Mouse (Mus musculus) kidney, adult 11 months (tissue): Measurements from ENCODE around the gene Cep63.

Experiments
- DNase-seq: peaks from one replicate; pipeline ENCODE4 v3.0.0; 2022

Gene Cep63

GRCm38 (mm10) chr9:102549211-102549610 lies 77.1 kb downstream of the Cep63 start:
- DNase-seq: no peak

DNA sequence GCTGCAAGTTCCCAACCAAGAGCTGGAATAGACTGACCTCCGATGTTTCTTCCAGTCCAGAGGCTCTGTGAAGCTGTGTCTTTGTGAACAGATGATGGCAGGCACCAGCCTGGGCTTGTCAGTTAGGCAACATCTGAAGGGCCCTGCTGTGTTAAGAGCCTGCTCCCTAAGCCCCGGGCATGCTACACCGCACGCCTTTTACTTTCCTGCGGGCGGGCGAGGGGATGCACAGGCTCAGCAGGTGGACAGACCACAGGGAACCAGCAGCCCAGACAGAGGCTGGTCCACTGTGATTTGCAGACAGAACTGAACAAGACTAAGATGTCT lies 79.3 kb downstream of the Cep63 start:
- no peak for DNase-seq

DNA sequence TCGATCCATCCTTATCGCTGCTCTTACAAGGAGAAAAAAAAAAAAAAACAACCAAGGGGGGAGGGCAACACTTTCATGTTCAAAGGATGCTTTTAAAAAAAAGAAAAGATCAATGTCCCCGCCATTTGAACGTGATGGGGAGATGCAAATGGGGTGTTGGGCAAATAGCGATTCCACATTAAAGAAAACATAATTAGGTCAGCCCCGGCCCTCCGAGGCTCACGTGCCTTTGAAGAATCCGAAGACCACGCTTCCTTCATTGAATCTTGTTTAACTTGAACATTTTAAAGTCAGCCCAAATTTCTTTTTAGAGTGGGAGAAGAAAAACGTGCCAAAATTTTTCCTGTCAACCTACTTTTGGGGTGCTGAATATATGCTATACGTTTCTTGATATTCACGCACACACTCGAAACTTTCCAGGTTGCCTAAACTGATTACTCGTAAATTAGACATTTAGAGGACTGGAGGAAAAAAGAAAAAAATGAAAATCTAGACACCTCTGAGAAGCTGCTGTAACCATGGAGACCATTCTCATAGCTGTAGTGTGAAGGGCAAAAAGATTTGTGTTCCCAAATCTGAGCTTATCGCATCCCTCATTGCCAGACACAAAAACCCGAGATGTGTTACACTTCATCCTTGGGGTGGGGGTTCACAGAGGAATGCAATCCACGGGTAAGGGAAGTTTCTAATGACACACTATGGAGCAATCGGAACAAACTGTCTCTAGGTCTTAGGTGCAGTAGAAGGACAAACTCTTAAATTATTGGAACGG lies 79.9 kb downstream of the Cep63 start:
- DNase-seq: no peak

DNA sequence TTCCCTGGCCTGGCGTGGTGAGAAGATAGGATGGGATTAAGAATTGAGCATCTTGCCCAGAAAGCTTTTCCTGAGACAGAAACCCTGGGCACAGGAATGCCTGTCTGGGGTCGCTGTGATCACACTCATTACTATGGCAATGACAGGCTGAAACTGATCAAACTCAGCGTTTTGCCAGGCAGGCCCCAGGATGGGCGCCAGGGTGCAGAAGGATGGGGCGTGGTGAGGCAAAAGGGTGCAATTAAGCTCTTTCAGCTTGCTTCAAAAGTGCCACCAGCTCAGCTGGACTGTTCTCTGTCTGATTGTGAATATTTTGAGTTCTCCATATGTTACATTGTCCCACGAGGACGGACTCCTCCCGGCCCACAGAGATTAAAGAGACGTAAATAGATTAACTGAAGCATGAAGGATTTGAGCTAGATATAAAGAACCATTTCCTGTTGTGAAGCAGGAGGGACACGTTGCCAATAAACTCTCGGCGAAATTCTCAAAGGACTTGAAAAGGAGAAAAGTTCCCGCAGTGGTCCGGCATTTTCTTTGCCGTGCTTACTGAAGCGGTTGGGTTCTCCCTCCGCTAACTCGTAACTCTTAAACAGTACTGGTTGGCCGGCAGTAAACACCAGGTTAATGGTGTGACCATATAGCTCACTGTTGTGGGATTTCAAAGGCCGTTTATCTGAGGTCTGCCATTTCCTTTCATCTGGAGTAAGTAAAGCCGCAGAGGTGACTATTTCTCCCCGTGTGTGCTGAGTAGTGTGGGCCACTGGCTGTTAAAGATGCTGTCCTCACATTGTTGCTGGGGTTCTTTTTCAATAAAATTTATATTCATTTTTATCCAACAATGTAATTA lies 80.7 kb downstream of the Cep63 start:
- no peak for DNase-seq

DNA sequence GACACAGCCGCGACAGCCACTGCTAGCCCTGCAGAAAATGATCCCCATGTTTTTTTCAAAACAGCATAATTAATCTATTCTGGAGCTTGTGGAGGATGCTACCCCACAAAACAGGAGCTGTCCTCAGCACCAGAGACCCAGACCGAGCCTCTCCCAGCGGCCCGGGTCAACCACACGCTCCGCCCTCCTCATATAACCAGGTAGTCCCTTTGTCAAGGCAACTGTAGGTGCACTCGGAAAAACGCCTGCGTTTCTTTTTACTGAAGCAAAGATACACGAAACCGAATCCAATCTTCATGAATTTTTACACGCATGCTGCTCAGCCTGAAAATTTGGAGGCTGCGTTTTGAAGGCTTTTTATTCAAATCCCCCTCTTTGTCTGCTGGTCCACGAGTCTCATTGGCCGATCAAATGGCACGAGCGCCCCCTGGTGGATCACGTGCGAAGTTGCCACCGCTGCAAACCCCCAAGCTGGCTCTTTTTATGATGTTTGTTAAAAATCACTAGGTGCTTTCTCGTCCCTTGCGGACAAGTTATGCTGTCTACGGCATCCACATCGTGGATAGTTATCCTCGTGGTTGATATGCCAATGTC lies 81.5 kb downstream of the Cep63 start:
- DNase-seq: peak; percentile 44

DNA sequence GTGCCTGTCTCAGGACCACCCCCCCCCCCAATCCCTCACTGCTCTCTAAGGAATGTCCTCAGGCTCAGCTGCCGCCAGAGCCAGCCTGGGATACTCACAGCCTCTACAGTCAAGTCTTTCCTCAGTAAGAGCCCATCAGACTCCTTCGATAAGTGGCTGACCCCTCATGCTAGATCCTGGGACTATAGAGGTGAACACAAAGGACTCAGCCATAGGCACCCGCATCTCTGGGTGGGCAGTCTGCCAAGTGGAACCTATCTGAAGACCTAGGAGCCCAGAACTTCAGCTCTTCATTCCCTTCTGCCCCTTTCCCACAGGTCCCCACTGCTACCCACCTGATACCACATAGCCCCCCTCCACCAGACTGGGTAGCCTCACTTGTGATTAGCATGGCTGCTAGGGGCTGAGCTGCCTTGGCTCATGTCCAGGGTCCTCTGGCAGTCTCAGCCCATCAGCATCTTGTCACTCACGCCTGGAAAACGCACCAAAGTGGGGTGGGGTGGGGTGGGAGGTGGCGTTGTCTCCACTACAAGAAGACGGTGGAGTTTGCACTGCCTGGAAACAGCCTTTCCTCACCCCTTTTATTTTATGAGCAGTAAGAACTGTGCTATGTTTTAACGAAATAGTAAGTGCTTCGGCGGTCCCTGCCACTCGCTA lies 82.1 kb downstream of the Cep63 start:
- DNase-seq: no peak

DNA sequence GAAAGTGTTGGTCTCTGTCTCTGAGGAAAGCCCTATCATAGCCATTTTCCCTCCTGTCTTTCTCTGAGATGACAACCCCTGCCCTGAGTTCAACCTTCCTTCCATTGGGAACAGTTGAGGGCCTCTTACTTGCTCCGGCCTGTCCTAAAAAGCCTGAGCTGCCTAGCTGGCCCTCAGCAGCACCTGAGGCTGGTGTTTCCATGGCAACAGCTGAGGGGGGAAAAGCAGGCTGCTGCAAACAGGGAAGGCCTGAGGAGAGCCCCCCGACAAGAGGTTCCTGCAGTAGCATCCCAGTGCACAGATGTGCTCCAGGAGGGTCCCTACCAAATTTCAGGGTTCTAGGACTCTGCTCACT lies 82.6 kb downstream of the Cep63 start:
- no peak for DNase-seq

- no peak for DNase-seq
Observed at GRCm38 (mm10) chr9:102542540-102542939, 83.8 kb downstream of the Cep63 start.

GRCm38 (mm10) chr9:102541666-102542065 lies 84.7 kb downstream of the Cep63 start:
- DNase-seq: no peak

DNA sequence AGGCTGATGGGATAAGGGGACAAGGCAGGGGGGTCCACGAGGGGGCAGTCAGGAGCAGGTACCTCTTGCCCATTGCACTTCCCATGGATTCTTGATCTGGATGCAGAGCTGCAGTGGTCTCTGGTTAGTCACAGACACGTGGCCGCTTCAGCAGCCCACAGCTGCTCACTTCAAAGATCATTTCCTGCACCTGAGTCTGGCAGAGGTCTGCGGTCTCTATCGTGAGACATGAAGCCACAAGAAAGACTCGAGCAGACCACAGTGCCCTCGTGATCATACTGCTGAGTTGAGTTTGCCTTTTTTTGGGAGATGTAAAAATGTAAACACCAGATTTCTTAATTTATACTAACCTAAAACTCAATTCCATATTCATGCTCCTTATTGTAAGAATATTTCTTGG lies 86.6 kb downstream of the Cep63 start:
- DNase-seq: no peak

DNA sequence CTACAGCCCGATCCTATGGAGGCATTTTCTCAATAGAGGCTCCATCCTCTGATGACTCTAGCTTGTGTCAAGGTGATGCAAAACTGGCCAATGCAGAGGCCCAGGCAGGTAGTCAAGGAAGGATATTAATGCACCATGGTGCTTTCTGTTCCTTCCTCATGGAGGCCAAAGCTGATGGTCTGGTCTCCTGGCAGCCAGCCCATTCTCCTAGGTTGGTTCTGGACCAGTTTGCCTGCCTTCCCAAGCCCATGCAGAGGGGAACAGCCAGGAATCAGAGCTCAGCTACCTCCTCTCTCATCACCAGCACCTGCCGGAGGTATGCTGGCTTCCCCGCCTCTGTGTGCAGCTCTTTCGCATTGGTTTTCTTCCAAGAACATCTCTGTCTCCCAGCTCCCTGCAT lies 89.4 kb downstream of the Cep63 start:
- DNase-seq: no peak
